Mouse (Mus musculus) bone marrow, adult 2 months (tissue): ENCODE data around the gene Hmgcl. TPM values are rescaled to one million over a fixed set of nuclear protein-coding genes. Genes with fewer than 3 reads are reported as not detected.

ENCODE experiments used
- H3K27ac ChIP-seq: fragments of 200-500 bp; 2 replicates; pipeline ENCODE4 v1.5.1; 2012; ENCODE audit warnings: low read depth, mild to moderate bottlenecking, control low read depth, inconsistent platforms, low read length; ENCODE audit not compliant: control insufficient read depth, poor library complexity, insufficient read depth
- H3K4me1 ChIP-seq: fragments of 200-500 bp; 2 replicates; pipeline ENCODE4 v1.6.1; 2011; ENCODE audit warnings: low read length; ENCODE audit not compliant: control insufficient read depth, insufficient read depth
- H3K4me3 ChIP-seq: fragments of 200-500 bp; replicated peaks from 2 replicates; pipeline ENCODE3; 2011; ENCODE audit warnings: mild to moderate bottlenecking, low read depth, low read length, control low read depth; ENCODE audit not compliant: control insufficient read depth
- CTCF ChIP-seq: fragments of 200-500 bp; IDR thresholded peaks from 2 replicates; pipeline ENCODE4 v1.5.1; 2011; ENCODE audit warnings: low read length, control low read depth; ENCODE audit not compliant: control insufficient read depth, insufficient read depth
- POLR2A ChIP-seq: fragments of 200-500 bp; IDR thresholded peaks from 2 replicates; pipeline ENCODE4 v1.6.1; 2011; ENCODE audit warnings: low read depth, mild to moderate bottlenecking, control low read depth, low read length, borderline replicate concordance; ENCODE audit not compliant: control insufficient read depth
- WGBS: fragments of 180-500 bp; shearing (Covaris S2); methylation state at CpG from one replicate; pipeline ENCODE4 v1.1.7; 2018; 5-methylcytosine and 5-hydroxymethylcytosine counted together
- polyA plus RNA-seq: library from polyadenylated mRNA; stranded (reverse); fragments of >200 nt; gene quantifications from 2 replicates; pipeline ENCODE4 v1.2.4, GENCODE M21; 2011; ENCODE audit warnings: low replicate concordance; ENCODE audit not compliant: missing spikeins, insufficient read depth, insufficient read length

Gene Hmgcl
- polyA plus RNA-seq, 1 experiment, result 65.5 TPM

DNA sequence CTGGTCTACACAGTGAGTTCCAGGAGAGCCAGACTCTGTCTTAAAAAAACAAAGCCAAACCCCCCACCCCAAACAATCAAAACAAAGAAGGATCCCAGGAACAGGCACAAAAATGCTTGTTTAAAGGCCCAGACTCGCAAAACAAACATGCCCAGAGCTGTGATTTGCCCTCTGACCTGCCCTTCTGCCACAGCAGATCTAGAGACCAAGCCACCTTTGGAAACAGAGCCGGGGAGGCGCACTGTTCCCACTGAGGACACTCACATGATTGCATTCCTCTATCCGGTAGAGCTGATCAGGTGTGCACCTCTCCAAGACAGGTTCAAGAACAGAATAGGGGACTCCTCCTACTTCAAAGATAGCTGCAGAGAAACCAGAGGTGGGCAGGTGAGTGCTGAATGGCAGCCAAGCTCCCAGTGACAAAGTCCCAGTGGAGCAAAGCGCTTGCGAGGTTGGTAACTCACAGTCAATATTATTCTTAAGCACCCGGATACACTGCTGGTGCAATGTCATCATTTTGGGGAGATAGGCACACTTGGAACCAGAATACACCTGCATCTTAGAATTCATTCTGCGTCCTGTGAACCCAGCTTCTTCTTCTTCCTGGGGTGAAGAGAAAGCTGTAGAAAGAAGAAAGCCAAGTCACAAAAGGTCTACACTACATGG, 62.7 kb downstream of the Hmgcl start:
- Histone ChIP-seq H3K4me1 (no peaks in the 10 kb centered on the region), H3K27ac (no peak overlapping the region), H3K4me3 (no peak overlapping the region)
- no peak for TF ChIP-seq CTCF
- TF ChIP-seq POLR2A, result no peak
- WGBS, result 96% methylated on average over 8 of the region's 8 CpGs

DNA sequence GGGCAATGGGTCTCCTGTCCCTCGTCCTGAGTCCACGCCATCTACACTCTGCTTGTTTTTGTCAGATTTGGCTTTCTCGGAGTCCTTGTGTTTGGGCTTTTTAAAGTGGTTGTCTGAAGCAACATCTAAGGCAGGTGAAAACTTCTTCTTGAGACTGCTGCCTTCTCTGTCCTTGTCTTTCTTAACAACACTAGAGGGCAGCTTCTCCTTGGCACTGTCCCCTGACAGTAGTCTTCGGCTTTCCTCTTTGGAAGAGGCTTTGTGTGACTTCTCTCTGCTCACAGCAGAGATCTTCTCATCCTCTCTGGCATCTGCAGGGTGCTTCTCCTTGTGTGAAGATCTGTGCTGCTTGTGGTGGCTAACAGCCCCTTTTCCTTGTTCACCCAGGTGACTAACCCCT, 64.3 kb downstream of the Hmgcl start:
- Histone ChIP-seq H3K4me3 (no peak overlapping the region), H3K27ac (no peak overlapping the region), H3K4me1 (no peaks in the 10 kb centered on the region)
- 93% methylated on average over 4 of the region's 4 CpGs for WGBS
- TF ChIP-seq POLR2A (no peak), CTCF (no peak)

Other genes with a start within 250 kb of the Hmgcl start
- gene Il22ra1, start 218.3 kb upstream of the Hmgcl start, polyA plus RNA-seq, result not detected in 2 replicates
- not detected in 2 replicates for gene Myom3, start 186.7 kb upstream of the Hmgcl start, polyA plus RNA-seq
- gene Srsf10, start 90.7 kb upstream of the Hmgcl start, polyA plus RNA-seq, result 221 and 300 TPM in 2 replicates
- 37.3 and 38.3 TPM in 2 replicates for gene Pnrc2, start 72.6 kb upstream of the Hmgcl start, polyA plus RNA-seq
- 4.6 and 12.2 TPM in 2 replicates for gene Cnr2, start 51.1 kb upstream of the Hmgcl start, polyA plus RNA-seq
- gene Fuca1, start 25.7 kb upstream of the Hmgcl start, polyA plus RNA-seq, result 57.7 and 172 TPM in 2 replicates
- 4.7 and 11.0 TPM in 2 replicates for gene Gale, start 17.3 kb downstream of the Hmgcl start, polyA plus RNA-seq
- 34.8 and 42.1 TPM in 2 replicates for gene Lypla2, start 26.2 kb downstream of the Hmgcl start, polyA plus RNA-seq
- gene Pithd1, start 40.8 kb downstream of the Hmgcl start, polyA plus RNA-seq, result 48.2 and 49.8 TPM in 2 replicates
- gene Eloa, start 75.3 kb downstream of the Hmgcl start, polyA plus RNA-seq, result 16.8 and 22.9 TPM in 2 replicates
- 682 and 1,270 TPM in 2 replicates for gene Rpl11, start 107.0 kb downstream of the Hmgcl start, polyA plus RNA-seq
- 14.5 and 33.8 TPM in 2 replicates for gene Id3, start 197.0 kb downstream of the Hmgcl start, polyA plus RNA-seq
- 146 and 157 TPM in 2 replicates for gene E2f2, start 225.9 kb downstream of the Hmgcl start, polyA plus RNA-seq